Mouse (Mus musculus) ES-E14 (cell line): ENCODE measurements at regions not wholly inside any gene's neighbourhood (a gene's known extent, or its start where the extent isn't known, plus 50 kb on each side); places are given as distances from the start of the nearest gene placed in this dataset.

ENCODE experiments used
- CHD2 ChIP-seq: IDR thresholded peaks from 2 replicates; pipeline ENCODE4 v1.6.1; 2014; ENCODE audit warnings: mild to moderate bottlenecking, low read depth, low read length, inconsistent platforms
- HCFC1 ChIP-seq: IDR thresholded peaks from 2 replicates; pipeline ENCODE4 v1.6.1; 2012; ENCODE audit warnings: low read length, inconsistent platforms, borderline replicate concordance; ENCODE audit not compliant: insufficient read depth

- TF ChIP-seq HCFC1 (no peak), CHD2 (no peak)
Observed at GRCm38 (mm10) chr16:77369810-77370209, 232.1 kb downstream of the Gm11146 start.
